Mouse (Mus musculus) thymus, postnatal 4 days (tissue): ENCODE measurements around the gene Serpinb8.

Experiments
- DNase-seq: peaks from one replicate; pipeline ENCODE4 v3.0.0; 2021

The Serpinb8 gene

GRCm38 (mm10) chr1:107589691-107590470, at the start of gene Serpinb8:
Gene Serpinb8 (plus strand): TSS chr1:107590006.
- DNase-seq: no peak

GRCm38 (mm10) chr1:107559494-107559893, 30.3 kb upstream of the Serpinb8 start:
- no peak for DNase-seq

GRCm38 (mm10) chr1:107562110-107562509, 27.7 kb upstream of the Serpinb8 start:
- DNase-seq: no peak

GRCm38 (mm10) chr1:107565644-107566043, 24.2 kb upstream of the Serpinb8 start:
- DNase-seq: no peak

- DNase-seq: no peak
Measured at GRCm38 (mm10) chr1:107576094-107576493, 13.7 kb upstream of the Serpinb8 start.

- DNase-seq: no peak
Measured at GRCm38 (mm10) chr1:107577514-107577913, 12.3 kb upstream of the Serpinb8 start.

GRCm38 (mm10) chr1:107581220-107581619, 8.6 kb upstream of the Serpinb8 start:
- no peak for DNase-seq

GRCm38 (mm10) chr1:107582900-107583299, 6.9 kb upstream of the Serpinb8 start:
- no peak for DNase-seq

- no peak for DNase-seq
Measured at GRCm38 (mm10) chr1:107583958-107584376, 5.8 kb upstream of the Serpinb8 start.

- DNase-seq: no peak
Measured at GRCm38 (mm10) chr1:107584932-107585331, 4.9 kb upstream of the Serpinb8 start.

- DNase-seq: no peak
Measured at GRCm38 (mm10) chr1:107586196-107586595, 3.6 kb upstream of the Serpinb8 start.

- DNase-seq: no peak
Measured at GRCm38 (mm10) chr1:107588206-107588605, 1.6 kb upstream of the Serpinb8 start.

GRCm38 (mm10) chr1:107588642-107589041, 1.2 kb upstream of the Serpinb8 start:
- no peak for DNase-seq

- DNase-seq: no peak
Measured at GRCm38 (mm10) chr1:107592644-107593043, 2.8 kb downstream of the Serpinb8 start.

GRCm38 (mm10) chr1:107593469-107593868, 3.7 kb downstream of the Serpinb8 start:
- DNase-seq: no peak

GRCm38 (mm10) chr1:107596874-107597273, 7.1 kb downstream of the Serpinb8 start:
- no peak for DNase-seq

GRCm38 (mm10) chr1:107598476-107598875, 8.7 kb downstream of the Serpinb8 start:
- no peak for DNase-seq

GRCm38 (mm10) chr1:107608942-107609341, 19.1 kb downstream of the Serpinb8 start:
- DNase-seq: no peak

- DNase-seq: no peak
Measured at GRCm38 (mm10) chr1:107614087-107614486, 24.3 kb downstream of the Serpinb8 start.

GRCm38 (mm10) chr1:107622017-107622416, 32.2 kb downstream of the Serpinb8 start:
- no peak for DNase-seq

- DNase-seq: no peak
Measured at GRCm38 (mm10) chr1:107635936-107636335, 46.1 kb downstream of the Serpinb8 start.

GRCm38 (mm10) chr1:107638056-107638455, 48.2 kb downstream of the Serpinb8 start:
- no peak for DNase-seq

GRCm38 (mm10) chr1:107638459-107638858, 48.7 kb downstream of the Serpinb8 start:
- no peak for DNase-seq

GRCm38 (mm10) chr1:107642457-107643118, 52.8 kb downstream of the Serpinb8 start:
- DNase-seq: no peak
